Mouse (Mus musculus) E14TG2a.4 (cell line): Measurements from ENCODE around the gene Ecm2.

ENCODE experiments used
- H3K27me3 ChIP-seq: 2 replicates; pipeline ENCODE4 v1.6.1; 2014; ENCODE audit warnings: low read length, control low read depth; ENCODE audit not compliant: insufficient read depth
- H3K36me3 ChIP-seq: 2 replicates; pipeline ENCODE4 v1.6.1; 2014; ENCODE audit warnings: low read length, control low read depth; ENCODE audit not compliant: insufficient read depth
- H3K4me1 ChIP-seq: replicated peaks from 2 replicates; pipeline ENCODE4 v1.6.1; 2014; ENCODE audit warnings: low read depth, low read length, control low read depth
- H3K4me3 ChIP-seq: replicated peaks from 2 replicates; pipeline ENCODE4 v1.5.1; 2014; ENCODE audit warnings: mild to moderate bottlenecking, low read length
- H3K9me3 ChIP-seq: 2 replicates; pipeline ENCODE4 v1.6.1; 2014; ENCODE audit warnings: low read length, control low read depth
- CTCF ChIP-seq: conservative IDR thresholded peaks from 2 replicates; pipeline ENCODE4 v1.5.1; 2014; ENCODE audit warnings: low read length
- NANOG ChIP-seq: IDR thresholded peaks from 2 replicates; pipeline ENCODE4 v1.6.1; 2014; ENCODE audit warnings: borderline replicate concordance, low read length, mixed read lengths
- POU5F1 ChIP-seq: IDR thresholded peaks from 2 replicates; pipeline ENCODE4 v1.6.1; 2014; ENCODE audit warnings: low read length, borderline replicate concordance

Ecm2 gene

DNA sequence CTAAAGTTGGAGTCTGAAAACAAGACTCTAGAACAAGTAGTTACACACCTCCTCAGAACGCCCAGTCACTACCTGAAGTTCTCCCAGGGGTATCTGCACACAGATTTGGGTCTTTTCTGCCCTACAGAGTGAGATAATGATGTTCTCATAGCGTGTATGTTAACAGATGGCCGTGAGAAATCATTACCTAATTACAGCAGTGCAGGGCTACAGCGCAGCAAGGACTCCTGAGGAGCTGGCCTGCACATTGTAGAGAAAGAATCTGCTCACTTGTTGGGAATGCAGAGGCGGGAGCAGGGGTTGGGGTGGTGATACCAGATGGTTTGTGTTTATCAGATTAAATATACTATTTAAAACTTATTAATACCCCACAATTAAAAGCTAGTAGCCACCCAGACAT is 24.1 kb upstream of the Ecm2 start:
- no peak for TF ChIP-seq NANOG
- no peak for TF ChIP-seq CTCF
- no peaks in the 10 kb centered on the region for H3K4me1 ChIP-seq
- H3K27me3 ChIP-seq, result no peaks in the 10 kb centered on the region
- H3K36me3 ChIP-seq, result no peaks in the 10 kb centered on the region
- H3K4me3 ChIP-seq, result no peak overlapping the region
- H3K9me3 ChIP-seq, result no peaks in the 10 kb centered on the region

DNA sequence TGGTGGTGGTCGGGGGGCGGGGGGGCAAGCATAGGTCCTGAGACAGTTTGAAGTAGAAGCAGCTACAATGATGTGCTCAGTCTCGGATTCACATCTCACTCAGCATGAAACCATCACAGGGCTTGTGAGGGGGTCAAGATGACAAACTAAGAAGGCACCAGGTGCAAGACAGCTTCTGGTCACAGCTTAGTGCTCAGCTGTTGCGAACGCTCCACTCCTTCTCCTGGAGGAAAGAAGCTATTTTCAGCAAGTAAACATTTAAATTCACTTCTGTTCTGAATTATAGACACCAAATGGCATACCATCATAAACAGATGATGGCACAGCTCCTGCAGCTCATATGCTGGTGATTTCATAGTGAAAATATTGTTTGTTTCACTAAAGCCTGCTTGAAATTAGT is 19.2 kb upstream of the Ecm2 start:
- no peaks in the 10 kb centered on the region for H3K9me3 ChIP-seq
- H3K4me1 ChIP-seq, result no peaks in the 10 kb centered on the region
- no peaks in the 10 kb centered on the region for H3K36me3 ChIP-seq
- no peak for TF ChIP-seq NANOG
- no peak overlapping the region for H3K4me3 ChIP-seq
- no peaks in the 10 kb centered on the region for H3K27me3 ChIP-seq

DNA sequence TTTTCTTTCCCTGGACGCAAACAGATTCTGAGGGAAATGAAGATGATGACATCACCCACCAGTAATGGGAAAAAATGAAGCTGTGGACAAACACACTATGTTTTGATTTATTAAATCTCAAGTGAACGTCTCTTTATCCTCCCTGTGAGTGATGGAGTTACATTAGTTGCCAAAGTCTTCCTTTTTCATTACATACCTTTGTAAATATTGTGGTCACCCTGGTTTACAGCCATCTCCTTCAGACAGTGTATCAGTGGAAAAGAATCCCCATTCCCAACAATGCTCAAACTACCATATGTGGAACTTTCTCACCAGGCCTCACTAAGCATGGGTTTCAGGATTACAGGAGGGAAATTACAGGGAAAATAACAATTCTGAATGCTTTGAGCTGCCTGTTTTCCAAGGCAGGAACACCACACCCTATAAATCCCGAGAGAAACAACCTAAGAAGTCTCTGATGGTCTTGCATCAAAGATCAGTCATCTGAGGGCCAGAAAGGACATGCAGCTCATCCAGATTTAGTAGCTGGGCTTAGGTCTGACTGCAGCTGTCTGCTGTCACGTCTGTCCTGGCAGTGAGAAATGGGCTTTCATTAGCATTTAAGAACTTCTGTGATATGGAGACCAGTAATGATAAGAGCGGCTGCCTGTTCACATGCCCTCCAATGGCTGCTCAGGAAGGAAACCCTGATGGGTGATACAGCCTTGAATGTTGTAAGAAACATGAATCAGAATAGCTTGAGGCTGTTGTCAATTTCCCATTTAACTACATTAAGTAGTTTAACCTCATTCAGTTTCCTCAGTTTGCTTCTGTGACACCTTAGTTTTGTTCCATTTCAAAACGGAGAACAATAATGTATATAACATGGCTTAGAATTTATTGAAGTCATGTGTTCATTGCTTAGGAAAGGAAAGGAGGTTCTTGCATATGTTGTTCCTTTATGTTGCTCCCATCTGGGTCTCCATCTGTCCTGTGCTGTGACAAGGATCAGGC is 11.9 kb upstream of the Ecm2 start, which contains the start of gene Tes3-ps:
Gene Tes3-ps (plus strand): TSS at position 943 of the 993 bp plus-strand sequence.
- H3K27me3 ChIP-seq, result no peaks in the 10 kb centered on the region
- H3K4me1 ChIP-seq, result no peaks in the 10 kb centered on the region
- H3K9me3 ChIP-seq, result no peaks in the 10 kb centered on the region
- TF ChIP-seq POU5F1 (no peak), CTCF (no peak), NANOG (no peak)
- H3K36me3 ChIP-seq, result no peaks in the 10 kb centered on the region
- H3K4me3 ChIP-seq, result no peak within 1 kb of the TSS

DNA sequence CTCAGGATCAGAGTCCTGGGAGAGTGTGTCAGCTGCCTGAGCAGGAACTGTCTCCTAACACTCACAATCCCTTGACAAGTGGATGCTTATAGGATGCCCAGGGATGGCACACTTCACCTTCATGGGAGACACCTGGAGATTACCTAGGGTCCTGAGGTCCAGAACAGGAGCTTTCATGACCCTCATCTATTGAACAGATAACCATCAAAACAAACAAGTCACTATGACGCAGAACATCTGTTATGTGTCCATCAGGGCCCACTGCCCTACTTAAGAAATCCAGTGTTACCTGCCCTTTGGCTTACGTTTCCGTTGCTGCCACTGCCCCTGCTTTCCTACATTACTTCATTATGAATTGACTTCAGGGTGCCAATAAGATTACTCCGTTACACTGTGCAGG is 1.2 kb downstream of the Ecm2 start:
- Histone ChIP-seq H3K4me1 (no peaks in the 10 kb centered on the region), H3K36me3 (no peaks in the 10 kb centered on the region), H3K9me3 (no peaks in the 10 kb centered on the region), H3K27me3 (no peaks in the 10 kb centered on the region), H3K4me3 (no peak overlapping the region)
- no peak for TF ChIP-seq NANOG
- no peak for TF ChIP-seq CTCF
- TF ChIP-seq POU5F1, result no peak

DNA sequence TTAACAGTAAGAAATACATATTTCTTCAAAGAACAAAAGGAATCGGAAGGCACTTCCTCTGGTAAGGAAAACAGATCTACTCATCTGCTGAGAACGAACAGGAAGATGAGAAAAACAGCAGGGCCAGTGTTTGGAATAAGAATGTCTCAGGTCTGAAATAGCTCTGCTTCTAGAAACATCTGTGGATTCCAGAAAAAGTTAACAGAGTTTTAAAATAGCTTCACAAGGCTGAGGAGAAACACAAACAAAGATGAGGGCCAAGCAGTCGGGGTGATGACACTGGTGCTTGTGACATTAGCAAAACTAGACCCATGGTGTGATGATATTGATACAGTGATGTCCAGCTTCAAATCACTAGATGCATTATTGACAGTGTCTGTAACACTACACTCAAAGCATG is 2.6 kb downstream of the Ecm2 start:
- Histone ChIP-seq H3K4me3 (no peak overlapping the region), H3K36me3 (no peaks in the 10 kb centered on the region), H3K4me1 (no peaks in the 10 kb centered on the region), H3K27me3 (no peaks in the 10 kb centered on the region), H3K9me3 (no peaks in the 10 kb centered on the region)
- TF ChIP-seq POU5F1, result no peak
- no peak for TF ChIP-seq NANOG
- no peak for TF ChIP-seq CTCF

DNA sequence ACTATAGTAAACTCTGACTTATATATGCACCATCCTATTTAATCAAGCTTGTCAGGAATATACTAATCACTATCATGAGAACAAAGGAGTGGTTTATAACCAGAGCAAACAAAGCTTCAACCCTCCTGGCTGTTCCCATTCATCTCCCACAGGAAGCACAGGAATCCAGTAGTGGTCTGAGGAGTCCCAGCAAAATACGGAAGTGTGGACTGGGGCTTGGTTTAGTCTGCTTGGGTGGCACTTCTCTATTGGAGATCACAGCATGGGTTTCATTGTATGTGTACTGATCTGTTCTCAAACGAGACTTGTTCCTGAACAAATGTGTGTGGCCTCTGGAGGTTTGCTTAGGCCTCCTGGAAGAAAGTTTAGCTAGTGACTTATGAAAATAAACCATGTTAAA is 14.2 kb downstream of the Ecm2 start:
- H3K9me3 ChIP-seq, result no peaks in the 10 kb centered on the region
- no peak overlapping the region for H3K4me3 ChIP-seq
- peaks cover 5% of the 10 kb centered on the region for H3K4me1 ChIP-seq
- no peak for TF ChIP-seq NANOG
- no peak for TF ChIP-seq CTCF
- no peak for TF ChIP-seq POU5F1
- H3K27me3 ChIP-seq, result no peaks in the 10 kb centered on the region
- no peaks in the 10 kb centered on the region for H3K36me3 ChIP-seq

DNA sequence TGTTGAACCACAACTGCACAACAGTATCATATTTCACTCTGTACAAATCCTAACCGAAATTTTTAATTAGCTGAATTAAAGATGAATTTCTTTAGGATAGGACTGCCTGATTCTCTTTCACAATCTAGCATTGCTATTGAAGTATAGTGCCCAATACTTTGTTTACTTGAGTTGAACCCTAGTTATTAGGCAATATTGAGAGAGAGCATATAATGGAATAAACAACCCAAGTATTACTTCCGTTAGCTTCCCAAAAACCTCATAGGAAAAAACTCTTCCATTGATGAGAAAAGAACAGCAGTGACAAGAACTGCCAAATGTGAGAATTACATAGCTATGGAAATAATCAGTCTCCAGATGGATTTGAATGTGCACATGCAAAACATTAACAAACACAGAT is 21.6 kb downstream of the Ecm2 start:
- H3K27me3 ChIP-seq, result no peaks in the 10 kb centered on the region
- TF ChIP-seq NANOG (no peak), CTCF (no peak), POU5F1 (no peak)

DNA sequence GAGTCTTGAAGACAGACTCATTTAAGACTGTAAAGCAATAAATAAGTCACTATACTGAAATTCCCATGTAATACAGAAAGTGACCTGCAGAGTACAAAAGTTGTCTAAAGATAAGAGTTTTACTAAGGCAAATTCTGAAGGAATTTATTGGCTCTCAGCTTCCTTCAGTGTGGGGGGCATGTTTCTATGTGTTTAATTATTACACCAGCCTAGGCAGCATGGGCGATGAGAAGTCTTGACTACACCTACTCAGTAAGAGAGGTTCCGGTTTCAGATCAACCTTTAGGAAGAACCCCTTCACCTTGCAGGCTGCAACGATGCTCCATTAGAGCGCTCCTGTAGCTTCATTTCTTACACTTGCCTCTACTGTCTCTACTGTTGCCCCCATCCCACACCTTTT is 26.0 kb downstream of the Ecm2 start:
- H3K9me3 ChIP-seq, result no peaks in the 10 kb centered on the region
- no peaks in the 10 kb centered on the region for H3K36me3 ChIP-seq
- no peak overlapping the region for H3K4me3 ChIP-seq
- H3K27me3 ChIP-seq, result no peaks in the 10 kb centered on the region
- H3K4me1 ChIP-seq, result 0 out of 2 replicates have a peak, but pooled peaks cover 3% of the 10 kb centered on the region
- no peak for TF ChIP-seq CTCF
- no peak for TF ChIP-seq NANOG
- TF ChIP-seq POU5F1, result no peak

More for the DNA sequence above, 21.6 kb downstream of the Ecm2 start:
- Histone ChIP-seq H3K36me3 (no peaks in the 10 kb centered on the region), H3K4me3 (no peak overlapping the region), H3K9me3 (no peaks in the 10 kb centered on the region), H3K4me1 (no peaks in the 10 kb centered on the region)

DNA sequence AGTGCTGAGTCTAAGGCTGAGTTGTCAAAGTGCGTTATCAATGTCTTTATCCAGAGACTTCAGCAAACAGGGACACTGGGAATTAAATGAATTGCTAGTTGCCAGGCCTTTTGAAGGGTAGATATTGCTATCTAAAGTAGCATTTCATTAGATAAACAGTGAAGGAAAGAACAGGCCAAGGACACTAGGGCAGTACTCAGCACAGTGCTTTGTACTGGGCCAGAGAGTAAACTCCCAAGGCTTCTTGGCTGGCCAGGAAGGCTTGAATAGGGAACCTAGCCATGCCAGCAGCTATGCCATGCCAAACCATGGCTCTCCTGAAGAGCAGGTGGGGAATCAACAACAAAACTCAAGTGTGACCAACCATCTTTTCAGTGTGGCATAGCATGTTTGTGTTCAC is 32.3 kb downstream of the Ecm2 start:
- TF ChIP-seq POU5F1 (no peak), NANOG (no peak), CTCF (no peak)
- H3K36me3 ChIP-seq, result no peaks in the 10 kb centered on the region
- H3K4me1 ChIP-seq, result 0 out of 2 replicates have a peak, but pooled peaks cover 3% of the 10 kb centered on the region
- H3K27me3 ChIP-seq, result no peaks in the 10 kb centered on the region
- H3K9me3 ChIP-seq, result no peaks in the 10 kb centered on the region
- H3K4me3 ChIP-seq, result no peak overlapping the region
